Mouse (Mus musculus): ENCODE results near the gene Adarb2. TPM values are rescaled to one million over a fixed set of nuclear protein-coding genes. Genes with fewer than 3 reads are reported as not detected.

The Adarb2 gene
- polyA plus RNA-seq, 1 experiment, result not detected

GRCm38 (mm10) chr13:8770616-8771015 lies 568.0 kb downstream of the Adarb2 start:
- WGBS, result 78% methylated on average over 4 of the region's 4 CpGs
- Histone ChIP-seq H3K4me1 (ENCODE audit: control insufficient read depth, insufficient read depth, low read length) (no peaks in the 10 kb centered on the region), H3K4me3 (replicated peaks; ENCODE audit: control insufficient read depth, low read depth, low read length) (no peak overlapping the region), H3K27ac (ENCODE audit: control insufficient read depth, insufficient read depth, low read depth, low read length, poor library complexity) (no peak overlapping the region)
- TF ChIP-seq CTCF (IDR thresholded peaks at IDR 0.05; ENCODE audit: control insufficient read depth, insufficient read depth, low read length) (no peak), POLR2A (IDR thresholded peaks at IDR 0.05; ENCODE audit: borderline replicate concordance, control insufficient read depth, low read depth, low read length) (no peak)

- TF ChIP-seq POLR2A (IDR thresholded peaks at IDR 0.05; ENCODE audit: borderline replicate concordance, control insufficient read depth, low read depth, low read length) (no peak), CTCF (IDR thresholded peaks at IDR 0.05; ENCODE audit: control insufficient read depth, insufficient read depth, low read length) (peak; percentile 72)
- H3K27ac ChIP-seq (ENCODE audit: control insufficient read depth, insufficient read depth, low read depth, low read length, poor library complexity), result no peak overlapping the region
- WGBS, result 53% methylated on average over 4 of the region's 4 CpGs
- no peaks in the 10 kb centered on the region for H3K4me1 ChIP-seq (ENCODE audit: control insufficient read depth, insufficient read depth, low read length)
- H3K4me3 ChIP-seq (replicated peaks; ENCODE audit: control insufficient read depth, low read depth, low read length), result no peak overlapping the region
Measured at GRCm38 (mm10) chr13:8780441-8780840, 577.8 kb downstream of the Adarb2 start.

GRCm38 (mm10) chr13:8782636-8783035 lies 580.0 kb downstream of the Adarb2 start:
- WGBS, result 71% methylated on average over 4 of the region's 4 CpGs
- no peak for TF ChIP-seq POLR2A (IDR thresholded peaks at IDR 0.05; ENCODE audit: borderline replicate concordance, control insufficient read depth, low read depth, low read length)
- no peak for TF ChIP-seq CTCF (IDR thresholded peaks at IDR 0.05; ENCODE audit: control insufficient read depth, insufficient read depth, low read length)
- H3K4me3 ChIP-seq (replicated peaks; ENCODE audit: control insufficient read depth, low read depth, low read length), result no peak overlapping the region
- no peaks in the 10 kb centered on the region for H3K4me1 ChIP-seq (ENCODE audit: control insufficient read depth, insufficient read depth, low read length)
- H3K27ac ChIP-seq (ENCODE audit: control insufficient read depth, insufficient read depth, low read depth, low read length, poor library complexity), result no peak overlapping the region

GRCm38 (mm10) chr13:8783686-8784307 lies 581.1 kb downstream of the Adarb2 start:
- 71% methylated on average over 10 of the region's 10 CpGs for WGBS
- Histone ChIP-seq H3K4me1 (ENCODE audit: control insufficient read depth, insufficient read depth, low read length) (no peaks in the 10 kb centered on the region), H3K4me3 (replicated peaks; ENCODE audit: control insufficient read depth, low read depth, low read length) (no peak overlapping the region), H3K27ac (ENCODE audit: control insufficient read depth, insufficient read depth, low read depth, low read length, poor library complexity) (no peak overlapping the region)
- TF ChIP-seq CTCF (IDR thresholded peaks at IDR 0.05; ENCODE audit: control insufficient read depth, insufficient read depth, low read length) (no peak), POLR2A (IDR thresholded peaks at IDR 0.05; ENCODE audit: borderline replicate concordance, control insufficient read depth, low read depth, low read length) (no peak)

GRCm38 (mm10) chr13:8784308-8785061 lies 581.8 kb downstream of the Adarb2 start:
- WGBS, result 76% methylated on average over 14 of the region's 14 CpGs
- Histone ChIP-seq H3K27ac (ENCODE audit: control insufficient read depth, insufficient read depth, low read depth, low read length, poor library complexity) (no peak overlapping the region), H3K4me1 (ENCODE audit: control insufficient read depth, insufficient read depth, low read length) (no peaks in the 10 kb centered on the region), H3K4me3 (replicated peaks; ENCODE audit: control insufficient read depth, low read depth, low read length) (no peak overlapping the region)
- TF ChIP-seq CTCF (IDR thresholded peaks at IDR 0.05; ENCODE audit: control insufficient read depth, insufficient read depth, low read length) (no peak), POLR2A (IDR thresholded peaks at IDR 0.05; ENCODE audit: borderline replicate concordance, control insufficient read depth, low read depth, low read length) (no peak)

- H3K4me1 ChIP-seq (ENCODE audit: control insufficient read depth, insufficient read depth, low read length), result no peaks in the 10 kb centered on the region
- 27% methylated on average over 9 of the region's 9 CpGs for WGBS
- no peak overlapping the region for H3K4me3 ChIP-seq (replicated peaks; ENCODE audit: control insufficient read depth, low read depth, low read length)
- TF ChIP-seq CTCF (IDR thresholded peaks at IDR 0.05; ENCODE audit: control insufficient read depth, insufficient read depth, low read length) (peak; percentile 58), POLR2A (IDR thresholded peaks at IDR 0.05; ENCODE audit: borderline replicate concordance, control insufficient read depth, low read depth, low read length) (no peak)
- H3K27ac ChIP-seq (ENCODE audit: control insufficient read depth, insufficient read depth, low read depth, low read length, poor library complexity), result no peak overlapping the region
Measured at GRCm38 (mm10) chr13:8785185-8785584, 582.5 kb downstream of the Adarb2 start.

GRCm38 (mm10) chr13:8793217-8793616 lies 590.6 kb downstream of the Adarb2 start:
- Histone ChIP-seq H3K4me3 (replicated peaks; ENCODE audit: control insufficient read depth, low read depth, low read length) (no peak overlapping the region), H3K4me1 (ENCODE audit: control insufficient read depth, insufficient read depth, low read length) (no peaks in the 10 kb centered on the region), H3K27ac (ENCODE audit: control insufficient read depth, insufficient read depth, low read depth, low read length, poor library complexity) (no peak overlapping the region)
- TF ChIP-seq POLR2A (IDR thresholded peaks at IDR 0.05; ENCODE audit: borderline replicate concordance, control insufficient read depth, low read depth, low read length) (no peak), CTCF (IDR thresholded peaks at IDR 0.05; ENCODE audit: control insufficient read depth, insufficient read depth, low read length) (no peak)
- WGBS, result 84% methylated on average over 8 of the region's 8 CpGs

- Histone ChIP-seq H3K4me1 (ENCODE audit: control insufficient read depth, insufficient read depth, low read length) (no peaks in the 10 kb centered on the region), H3K27ac (ENCODE audit: control insufficient read depth, insufficient read depth, low read depth, low read length, poor library complexity) (no peak overlapping the region), H3K4me3 (replicated peaks; ENCODE audit: control insufficient read depth, low read depth, low read length) (no peak overlapping the region)
- WGBS, result 81% methylated on average over 6 of the region's 6 CpGs
- no peak for TF ChIP-seq CTCF (IDR thresholded peaks at IDR 0.05; ENCODE audit: control insufficient read depth, insufficient read depth, low read length)
- no peak for TF ChIP-seq POLR2A (IDR thresholded peaks at IDR 0.05; ENCODE audit: borderline replicate concordance, control insufficient read depth, low read depth, low read length)
Measured at GRCm38 (mm10) chr13:8800576-8800975, 597.9 kb downstream of the Adarb2 start.
